Mouse (Mus musculus) 3134 (cell line): Measurements from ENCODE around the gene Atrnl1.

Experiments
- DNase-seq: peaks from one replicate; pipeline ENCODE4 v3.0.0-alpha.2; 2011; ENCODE audit warnings: low spot score; ENCODE audit not compliant: insufficient read length; ENCODE audit errors: extremely low read depth

Atrnl1 gene

GRCm38 (mm10) chr19:58064116-58065000 lies 453.5 kb downstream of the Atrnl1 start:
- no peak for DNase-seq

GRCm38 (mm10) chr19:58065001-58065314 lies 454.1 kb downstream of the Atrnl1 start:
- DNase-seq, result no peak

- no peak for DNase-seq
Observed at GRCm38 (mm10) chr19:58065514-58065913, 454.7 kb downstream of the Atrnl1 start.

- DNase-seq, result no peak
Observed at GRCm38 (mm10) chr19:58068114-58068513, 457.3 kb downstream of the Atrnl1 start.

GRCm38 (mm10) chr19:58068958-58069357 lies 458.1 kb downstream of the Atrnl1 start:
- DNase-seq, result no peak

- no peak for DNase-seq
Observed at GRCm38 (mm10) chr19:58072404-58072803, 461.6 kb downstream of the Atrnl1 start.

- DNase-seq, result no peak
Observed at GRCm38 (mm10) chr19:58072846-58073245, 462.0 kb downstream of the Atrnl1 start.

- no peak for DNase-seq
Observed at GRCm38 (mm10) chr19:58075252-58075651, 464.4 kb downstream of the Atrnl1 start.

GRCm38 (mm10) chr19:58076961-58077371 lies 466.1 kb downstream of the Atrnl1 start:
- DNase-seq, result no peak

- DNase-seq, result no peak
Observed at GRCm38 (mm10) chr19:58077529-58078070, 466.8 kb downstream of the Atrnl1 start.

GRCm38 (mm10) chr19:58080168-58080567 lies 469.3 kb downstream of the Atrnl1 start:
- no peak for DNase-seq

- no peak for DNase-seq
Observed at GRCm38 (mm10) chr19:58082751-58083150, 471.9 kb downstream of the Atrnl1 start.

- DNase-seq, result no peak
Observed at GRCm38 (mm10) chr19:58084826-58085225, 474.0 kb downstream of the Atrnl1 start.

- no peak for DNase-seq
Observed at GRCm38 (mm10) chr19:58086734-58087133, 475.9 kb downstream of the Atrnl1 start.

- DNase-seq, result no peak
Observed at GRCm38 (mm10) chr19:58087901-58088300, 477.1 kb downstream of the Atrnl1 start.

- DNase-seq, result no peak
Observed at GRCm38 (mm10) chr19:58088433-58088832, 477.6 kb downstream of the Atrnl1 start.

- no peak for DNase-seq
Observed at GRCm38 (mm10) chr19:58091911-58092310, 481.1 kb downstream of the Atrnl1 start.

GRCm38 (mm10) chr19:58094781-58095543 lies 484.1 kb downstream of the Atrnl1 start:
- DNase-seq, result no peak

- DNase-seq, result no peak
Observed at GRCm38 (mm10) chr19:58095776-58096175, 484.9 kb downstream of the Atrnl1 start.

- no peak for DNase-seq
Observed at GRCm38 (mm10) chr19:58097195-58097594, 486.4 kb downstream of the Atrnl1 start.

GRCm38 (mm10) chr19:58099539-58099938 lies 488.7 kb downstream of the Atrnl1 start:
- DNase-seq, result no peak

- DNase-seq, result peak; percentile 41
Observed at GRCm38 (mm10) chr19:58100381-58100780, 489.5 kb downstream of the Atrnl1 start.
